ENCODE assay signal across 13 mouse cellular contexts in genomic region chr5:65514635-65515278, GRCm38 (mm10). TPM values are rescaled to one million over a fixed set of nuclear protein-coding genes. Genes with fewer than 3 reads are reported as not detected.
DNase-seq lines count a peak whose midpoint lies in the region; ATAC-seq and TF ChIP-seq lines count a peak whose summit lies in the region.
"Had no signal": no experiment of that assay in that cellular context is flagged by ENCODE, and none has a peak within 500 bp of the region (broad histone marks: within the 10 kb centered on the region; RNA-seq: fewer than 3 reads in every experiment).

No protein-coding gene starts in this region.

- no peaks in the 10 kb centered on the region for H3K4me1 ChIP-seq in cerebellum, adult 2 months (ENCODE audit: control insufficient read depth, insufficient read depth, low read length)
- H3K4me1 ChIP-seq: heart, embryonic 12.5 days; liver, embryonic 13.5 days had no signal

- H3K27me3 ChIP-seq in cerebellum, adult 2 months (ENCODE audit: control insufficient read depth, insufficient read depth, low read length), result no peaks in the 10 kb centered on the region
- H3K27me3 ChIP-seq: heart, embryonic 12.5 days; liver, embryonic 13.5 days had no signal

- TF ChIP-seq POLR2A in cerebellum, adult 2 months (IDR thresholded peaks at IDR 0.05; ENCODE audit: borderline replicate concordance, insufficient read depth, low read length), result no peak

- no peak for TF ChIP-seq CTCF in cerebellum, adult 2 months (IDR thresholded peaks at IDR 0.05; ENCODE audit: borderline replicate concordance, insufficient read depth, low read depth, low read length)

- WGBS in cerebellum, adult 2 months, result 61% methylated on average over 5 of the region's 5 CpGs

- H3K4me3 ChIP-seq in cerebellum, adult 2 months (replicated peaks; ENCODE audit: insufficient read depth, low read depth, low read length), result no peak overlapping the region
- H3K4me3 ChIP-seq: heart, embryonic 12.5 days; liver, embryonic 13.5 days had no signal

- peak; percentile 39 to 61 for DNase-seq in urinary bladder, postnatal 36 days (ENCODE audit: low spot score in 2 of 2)
- DNase-seq in urinary bladder, postnatal 10 days (ENCODE audit: low spot score), result no peak
- peak; percentile 6 to 59 for DNase-seq in monocyte, adult 2 months (ENCODE audit: low read depth in 1 of 2, low spot score in 2 of 2)
- DNase-seq in thymus, postnatal 4 days, result peak; percentile 45
- DNase-seq in cerebellum, adult 2 months, result no peak
- no peak for DNase-seq in frontal cortex, postnatal 10 days (ENCODE audit: low spot score in 2 of 2)
- no peak for DNase-seq in left cerebral cortex, adult 8-10 months (ENCODE audit: low spot score in 2 of 2)
- DNase-seq: kidney, adult 9 months; liver, embryonic 13.5 days; right cerebral cortex, adult 18-20 months had no signal

- peak; percentile 84 to 88 for ATAC-seq in hematopoietic stem cell, adult 5-6 weeks (replicated peaks in 1 of 2; ENCODE audit: insufficient read depth in 1 of 2, low FRiP score in 2 of 2, low TSS enrichment in 1 of 2, low read depth in 1 of 2, poor library complexity in 2 of 2, severe bottlenecking in 2 of 2)

- no peak overlapping the region for H3K27ac ChIP-seq in cerebellum, adult 2 months (ENCODE audit: insufficient read depth, low read length)
- H3K27ac ChIP-seq: liver, embryonic 13.5 days had no signal

RNA-seq across cellular contexts. Expression of gene Gm43552, which starts 22.1 kb away (rescaled TPM):
- not detected in 2 replicates for total RNA-seq in hematopoietic stem cell, adult 5-6 weeks (2017)
- 0.86 TPM in 1 of 2 replicates, not detected in the other for polyA plus RNA-seq in cerebellum, adult 2 months (2012; rRNA removed)
- 1 to 10 TPM in 1 of 4 experiments, not detected in 3; 4.7 TPM for total RNA-seq in left cerebral cortex, adult 8-10 months (2022)
- polyA plus RNA-seq: cortical plate, adult 2 months; heart, embryonic 12.5 days had no signal

RNA-seq across cellular contexts. Expression of gene Smim14, which starts 22.2 kb away (rescaled TPM):
- 104 and 132 TPM in 2 replicates for total RNA-seq in hematopoietic stem cell, adult 5-6 weeks (2017)
- polyA plus RNA-seq in cerebellum, adult 2 months (2012; rRNA removed), result 132 and 147 TPM in 2 replicates
- 100 to 1,000 TPM; 149 to 180 (median 174) TPM for total RNA-seq in left cerebral cortex, adult 8-10 months (2022)

RNA-seq across cellular contexts. Expression of gene Ube2k, which starts 22.3 kb away (rescaled TPM):
- total RNA-seq in hematopoietic stem cell, adult 5-6 weeks (2017), result 28.9 and 79.7 TPM in 2 replicates
- 99.9 and 110 TPM in 2 replicates for polyA plus RNA-seq in cerebellum, adult 2 months (2012; rRNA removed)
- total RNA-seq in left cerebral cortex, adult 8-10 months (2022), result 100 to 1,000 TPM; 105 to 127 (median 115) TPM

Comparison
In these comparisons a context has a peak if more than half of its experiments do, and no peak if none do; other contexts are left out.
1. DNase-seq: peak in urinary bladder, postnatal 36 days (2 of 2), monocyte, adult 2 months (2 of 2) and thymus, postnatal 4 days (single experiment); none in urinary bladder, postnatal 10 days (single experiment), cerebellum, adult 2 months (0 of 2), frontal cortex, postnatal 10 days (0 of 2) and left cerebral cortex, adult 8-10 months (0 of 2).